Mouse (Mus musculus) hindbrain, embryonic 16.5 days (tissue): Measurements from ENCODE around the gene Lpin3. TPM values are rescaled to one million over a fixed set of nuclear protein-coding genes. Genes with fewer than 3 reads are reported as not detected.

Experiments
- ATAC-seq: fragments of 200-750 bp; cut with Nextera tagmentation; 2 replicates; pipeline ENCODE4 v1.8.0; 2017; ENCODE audit warnings: moderate TSS enrichment, moderate library complexity
- H3K27ac ChIP-seq: fragments of 300-500 bp; sonication (generic); 2 replicates; pipeline ENCODE4 v1.5.1; 2014; ENCODE audit warnings: low read depth, mild to moderate bottlenecking, control low read depth, low read length, moderate library complexity
- H3K27me3 ChIP-seq: fragments of 300-500 bp; sonication (generic); replicated peaks from 2 replicates; pipeline ENCODE4 v1.6.1; 2014; ENCODE audit warnings: low read length; ENCODE audit not compliant: control insufficient read depth, insufficient read depth
- H3K36me3 ChIP-seq: fragments of 300-500 bp; sonication (generic); 2 replicates; pipeline ENCODE4 v1.6.1; 2014; ENCODE audit warnings: mild to moderate bottlenecking, low read length, moderate library complexity, mixed read lengths; ENCODE audit not compliant: control insufficient read depth, insufficient read depth
- H3K4me1 ChIP-seq: fragments of 300-500 bp; sonication (generic); 2 replicates; pipeline ENCODE4 v1.6.1; 2014; ENCODE audit warnings: low read depth, low read length; ENCODE audit not compliant: control insufficient read depth, insufficient read depth
- H3K4me2 ChIP-seq: fragments of 300-500 bp; sonication (generic); 2 replicates; pipeline ENCODE4 v1.6.1; 2014; ENCODE audit warnings: mild to moderate bottlenecking, low read length, control low read depth, moderate library complexity
- H3K4me3 ChIP-seq: fragments of 300-500 bp; sonication (generic); 2 replicates; pipeline ENCODE4 v1.5.1; 2014; ENCODE audit warnings: mild to moderate bottlenecking, low read length, control low read depth, moderate library complexity
- H3K9ac ChIP-seq: fragments of 300-500 bp; sonication (generic); 2 replicates; pipeline ENCODE4 v1.6.1; 2014; ENCODE audit warnings: low read depth, mild to moderate bottlenecking, control low read depth, low read length, moderate library complexity
- H3K9me3 ChIP-seq: fragments of 300-500 bp; sonication (generic); 2 replicates; pipeline ENCODE4 v1.6.1; 2014; ENCODE audit warnings: mild to moderate bottlenecking, low read length, moderate library complexity; ENCODE audit not compliant: control insufficient read depth
- WGBS: fragments of 180-500 bp; shearing (Covaris S2); extraction: QIAGEN DNeasy Blood & Tissue Kit; methylation state at CpG from one replicate; pipeline ENCODE4 v1.1.7; 2014; 5-methylcytosine and 5-hydroxymethylcytosine counted together
- polyA plus RNA-seq: library from polyadenylated mRNA; unstranded; fragments of >200 nt; fragmentation: Nextera tagmentation; extraction: Ambion mirVana; gene quantifications from 2 replicates; pipeline ENCODE4 v1.2.1, GENCODE M21; 2015

The Lpin3 gene
- polyA plus RNA-seq, 1 experiment from 2014 or later = 0.43 TPM

DNA sequence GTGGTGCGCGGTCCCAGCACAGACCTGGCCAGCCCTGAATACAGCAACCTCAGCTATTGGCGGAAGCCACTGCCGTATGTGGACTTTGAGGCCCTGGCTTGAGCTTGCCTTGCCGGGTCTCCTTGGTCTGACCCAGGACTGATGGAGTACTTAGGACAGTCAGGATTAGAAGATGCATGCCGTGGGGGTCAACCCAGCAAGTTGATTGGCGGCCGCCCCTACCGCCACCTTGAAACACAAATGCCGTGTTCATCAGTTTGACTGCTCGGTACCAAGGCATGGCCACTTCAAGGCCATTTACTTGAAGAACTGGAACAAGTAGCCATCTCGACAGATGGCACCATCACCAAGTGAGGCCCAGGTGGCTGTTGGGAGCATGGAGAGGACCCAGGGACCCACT lies 24.8 kb downstream of the Lpin3 start:
- WGBS = 94% methylated on average over 12 of the region's 12 CpGs
- Histone ChIP-seq H3K9me3 (no peaks in the 10 kb centered on the region), H3K27me3 (peaks cover 12% of the 10 kb centered on the region), H3K36me3 (no peaks in the 10 kb centered on the region), H3K4me1 (no peaks in the 10 kb centered on the region), H3K27ac (no peak overlapping the region), H3K4me2 (no peak overlapping the region), H3K4me3 (no peak overlapping the region), H3K9ac (no peak overlapping the region)
- ATAC-seq = no peak

GRCm38 (mm10) chr2:160906101-160906500 lies 25.6 kb downstream of the Lpin3 start:
- no peaks in the 10 kb centered on the region for H3K4me1 ChIP-seq
- no peak overlapping the region for H3K4me3 ChIP-seq
- no peak overlapping the region for H3K4me2 ChIP-seq
- H3K36me3 ChIP-seq = no peaks in the 10 kb centered on the region
- 69% methylated on average over 5 of the region's 5 CpGs for WGBS
- H3K27me3 ChIP-seq = peaks cover 17% of the 10 kb centered on the region
- ATAC-seq = no peak
- no peak overlapping the region for H3K27ac ChIP-seq
- H3K9ac ChIP-seq = no peak overlapping the region
- no peaks in the 10 kb centered on the region for H3K9me3 ChIP-seq

- peaks cover 12% of the 10 kb centered on the region for H3K4me1 ChIP-seq
- no peak overlapping the region for H3K27ac ChIP-seq
- H3K4me2 ChIP-seq = no peak overlapping the region
- H3K9me3 ChIP-seq = no peaks in the 10 kb centered on the region
- 62% methylated on average over 18 of the region's 18 CpGs for WGBS
- no peaks in the 10 kb centered on the region for H3K36me3 ChIP-seq
- H3K4me3 ChIP-seq = no peak overlapping the region
- no peak overlapping the region for H3K9ac ChIP-seq
- H3K27me3 ChIP-seq = peaks cover 28% of the 10 kb centered on the region
- no peak for ATAC-seq
Observed at GRCm38 (mm10) chr2:160908607-160909006, 28.1 kb downstream of the Lpin3 start.

- Histone ChIP-seq H3K9ac (no peak overlapping the region), H3K27me3 (peaks cover 28% of the 10 kb centered on the region)
Observed at GRCm38 (mm10) chr2:160910633-160911032, 30.2 kb downstream of the Lpin3 start.

GRCm38 (mm10) chr2:160911558-160912201 lies 31.2 kb downstream of the Lpin3 start:
- Histone ChIP-seq H3K4me2 (peak overlapping the region; percentile 84), H3K36me3 (no peaks in the 10 kb centered on the region), H3K9ac (peak overlapping the region; percentile 61), H3K4me1 (peaks cover 12% of the 10 kb centered on the region), H3K27me3 (peaks cover 28% of the 10 kb centered on the region), H3K9me3 (no peaks in the 10 kb centered on the region), H3K4me3 (peak overlapping the region; percentile 48), H3K27ac (no peak overlapping the region)
- peak; percentile 21; the same call in 1 of the 2 replicates for ATAC-seq
- WGBS = under 1% methylated on average over 44 of the region's 64 CpGs

More at GRCm38 (mm10) chr2:160910633-160911032, 30.2 kb downstream of the Lpin3 start:
- no peak for ATAC-seq
- Histone ChIP-seq H3K36me3 (no peaks in the 10 kb centered on the region), H3K9me3 (no peaks in the 10 kb centered on the region), H3K4me3 (no peak overlapping the region), H3K4me1 (peaks cover 12% of the 10 kb centered on the region), H3K4me2 (no peak overlapping the region), H3K27ac (no peak overlapping the region)
- 92% methylated on average over 5 of the region's 5 CpGs for WGBS

GRCm38 (mm10) chr2:160912231-160912671 lies 31.8 kb downstream of the Lpin3 start, which contains the start of gene Emilin3:
Gene Emilin3, minus strand, starts transcription at chr2:160912328.
- peaks cover 28% of the 10 kb centered on the region for H3K27me3 ChIP-seq
- no peaks in the 10 kb centered on the region for H3K36me3 ChIP-seq
- H3K4me3 ChIP-seq = peak within 1 kb of the TSS; percentile 48
- ATAC-seq = peak; percentile 66; the same call in 1 of the 2 replicates
- peak within 1 kb of the TSS; percentile 61 for H3K9ac ChIP-seq
- peaks cover 12% of the 10 kb centered on the region for H3K4me1 ChIP-seq
- no peaks in the 10 kb centered on the region for H3K9me3 ChIP-seq
- H3K4me2 ChIP-seq = peak within 1 kb of the TSS; percentile 84
- WGBS = 1% methylated on average over 37 of the region's 46 CpGs
- no peak within 1 kb of the TSS for H3K27ac ChIP-seq

DNA sequence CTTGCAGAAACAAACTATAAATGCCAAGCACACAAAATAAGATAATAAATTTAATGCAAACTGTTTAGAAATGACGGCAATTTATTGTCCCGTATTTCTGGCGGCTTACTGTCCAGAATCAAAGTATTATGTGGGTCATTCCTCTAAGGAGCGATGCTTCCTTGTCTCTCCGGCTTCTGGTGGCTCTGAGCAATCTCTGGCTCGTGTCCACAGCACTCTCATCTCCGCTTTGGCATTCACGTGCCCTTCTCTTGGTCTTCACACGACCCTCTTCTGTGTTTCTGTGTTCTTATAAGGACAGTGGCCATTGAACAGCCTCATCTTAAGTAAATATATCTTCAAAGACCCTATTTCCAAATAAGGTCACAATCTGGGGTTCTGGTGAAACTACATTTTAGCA lies 34.2 kb downstream of the Lpin3 start:
- Histone ChIP-seq H3K4me3 (no peak overlapping the region), H3K4me2 (no peak overlapping the region), H3K27me3 (peaks cover 22% of the 10 kb centered on the region), H3K9ac (no peak overlapping the region), H3K9me3 (no peaks in the 10 kb centered on the region), H3K36me3 (no peaks in the 10 kb centered on the region), H3K27ac (no peak overlapping the region), H3K4me1 (peaks cover 12% of the 10 kb centered on the region)
- WGBS = 79% methylated on average over 9 of the region's 9 CpGs
- ATAC-seq = no peak

GRCm38 (mm10) chr2:160915821-160916610 lies 35.5 kb downstream of the Lpin3 start:
- H3K4me1 ChIP-seq = peaks cover 12% of the 10 kb centered on the region
- H3K4me3 ChIP-seq = no peak overlapping the region
- peaks cover 12% of the 10 kb centered on the region for H3K27me3 ChIP-seq
- H3K9ac ChIP-seq = no peak overlapping the region
- H3K36me3 ChIP-seq = no peaks in the 10 kb centered on the region
- no peaks in the 10 kb centered on the region for H3K9me3 ChIP-seq
- H3K27ac ChIP-seq = no peak overlapping the region
- no peak overlapping the region for H3K4me2 ChIP-seq
- WGBS = 74% methylated on average over 13 of the region's 13 CpGs
- ATAC-seq = no peak

DNA sequence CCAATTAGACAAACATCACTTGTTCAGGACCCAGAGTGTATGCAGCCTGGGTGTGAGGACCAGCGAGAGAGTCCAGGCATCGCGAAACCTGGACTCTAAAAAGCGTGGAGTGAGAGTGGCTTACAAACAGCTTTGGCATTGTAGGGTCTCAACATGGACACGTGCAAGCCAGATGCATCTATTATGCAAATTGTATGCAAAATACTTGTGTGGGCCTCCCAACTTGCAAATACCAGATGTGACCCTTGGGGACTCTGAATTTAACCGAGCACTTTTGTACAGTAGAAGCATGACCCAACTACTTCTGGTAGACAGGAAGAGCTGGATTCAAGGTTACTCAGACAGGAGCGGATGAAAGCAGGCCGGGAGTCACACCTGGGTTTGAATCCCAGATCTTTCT lies 36.2 kb downstream of the Lpin3 start:
- Histone ChIP-seq H3K27me3 (peaks cover 11% of the 10 kb centered on the region), H3K9me3 (no peaks in the 10 kb centered on the region), H3K4me2 (no peak overlapping the region), H3K4me1 (peaks cover 7% of the 10 kb centered on the region), H3K36me3 (no peaks in the 10 kb centered on the region), H3K27ac (no peak overlapping the region), H3K4me3 (no peak overlapping the region), H3K9ac (no peak overlapping the region)
- 51% methylated on average over 8 of the region's 8 CpGs for WGBS
- no peak for ATAC-seq
